Mouse (Mus musculus) heart, embryonic 12.5 days (tissue): ENCODE measurements around the gene Rapgef5. TPM values are rescaled to one million over a fixed set of nuclear protein-coding genes. Genes with fewer than 3 reads are reported as not detected.

ENCODE experiments used
- ATAC-seq: fragments of 200-750 bp; cut with Nextera tagmentation; 2 replicates; pipeline ENCODE4 v1.8.0; 2017; ENCODE audit warnings: moderate TSS enrichment, moderate library complexity; ENCODE audit not compliant: insufficient number of reproducible peaks, low FRiP score
- H3K27ac ChIP-seq: fragments of 300-500 bp; sonication (generic); 2 replicates; pipeline ENCODE4 v1.5.1; 2016; ENCODE audit warnings: mild to moderate bottlenecking, moderate library complexity; ENCODE audit not compliant: poor library complexity, severe bottlenecking
- H3K27me3 ChIP-seq: fragments of 300-500 bp; sonication (generic); replicated peaks from 2 replicates; pipeline ENCODE4 v1.6.1; 2016; ENCODE audit warnings: mild to moderate bottlenecking, moderate library complexity
- H3K36me3 ChIP-seq: fragments of 300-500 bp; sonication (generic); 2 replicates; pipeline ENCODE4 v1.6.1; 2016; ENCODE audit warnings: mild to moderate bottlenecking, moderate library complexity
- H3K4me1 ChIP-seq: fragments of 300-500 bp; sonication (generic); replicated peaks from 2 replicates; pipeline ENCODE4 v1.6.1; 2016; ENCODE audit warnings: mild to moderate bottlenecking
- H3K4me2 ChIP-seq: fragments of 300-500 bp; sonication (generic); 2 replicates; pipeline ENCODE4 v1.6.1; 2016; ENCODE audit warnings: mild to moderate bottlenecking, moderate library complexity
- H3K4me3 ChIP-seq: fragments of 300-500 bp; sonication (generic); 2 replicates; pipeline ENCODE4 v1.5.1; 2016; ENCODE audit warnings: mild to moderate bottlenecking
- H3K9ac ChIP-seq: fragments of 300-500 bp; sonication (generic); 2 replicates; pipeline ENCODE4 v1.6.1; 2016; ENCODE audit warnings: mild to moderate bottlenecking, moderate library complexity
- H3K9me3 ChIP-seq: fragments of 300-500 bp; sonication (generic); replicated peaks from 2 replicates; pipeline ENCODE4 v1.6.1; 2016; ENCODE audit warnings: mild to moderate bottlenecking, moderate library complexity
- WGBS: fragments of 180-500 bp; shearing (Covaris S2); methylation state at CpG from one replicate; pipeline ENCODE4 v1.1.7; 2016; 5-methylcytosine and 5-hydroxymethylcytosine counted together
- polyA plus RNA-seq: library from polyadenylated mRNA; unstranded; fragments of >200 nt; fragmentation: Nextera tagmentation; extraction: Ambion mirVana; gene quantifications from 2 replicates; pipeline ENCODE4 v1.2.1, GENCODE M21; 2016

Gene Rapgef5
- polyA plus RNA-seq, 1 experiment from 2014 or later = 22.7 TPM

DNA sequence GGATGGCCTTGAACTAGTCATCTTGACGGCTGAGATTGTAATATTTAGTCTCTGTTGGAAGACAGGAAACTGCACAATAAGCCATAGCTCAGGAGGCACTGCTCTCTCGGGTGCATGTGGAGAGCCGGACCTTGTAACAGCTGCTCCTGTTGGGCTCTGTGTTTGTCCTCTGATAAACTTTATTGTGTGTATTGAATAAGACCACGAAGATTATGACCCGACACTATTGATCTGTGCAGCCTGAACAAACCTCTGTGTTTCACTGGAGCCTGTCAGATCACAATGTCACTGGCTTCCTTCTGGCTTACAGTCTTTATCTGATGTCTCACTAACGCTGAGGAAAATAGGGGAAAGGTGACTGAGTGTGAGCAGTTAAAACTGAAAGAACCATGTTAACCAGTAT, 205.5 kb downstream of the Rapgef5 start:
- Histone ChIP-seq H3K4me1 (peaks cover 20% of the 10 kb centered on the region), H3K9me3 (no peaks in the 10 kb centered on the region), H3K4me2 (no peak overlapping the region), H3K27me3 (no peaks in the 10 kb centered on the region), H3K36me3 (peaks cover 9% of the 10 kb centered on the region; the same call in 1 of the 2 replicates), H3K9ac (0 out of 2 replicates have a peak overlapping the region, but pooled peaks have one; percentile 12), H3K27ac (no peak overlapping the region), H3K4me3 (no peak overlapping the region)
- WGBS = 41% methylated on average over 6 of the region's 6 CpGs
- ATAC-seq = peak; percentile 53; the same call in 1 of the 2 replicates

DNA sequence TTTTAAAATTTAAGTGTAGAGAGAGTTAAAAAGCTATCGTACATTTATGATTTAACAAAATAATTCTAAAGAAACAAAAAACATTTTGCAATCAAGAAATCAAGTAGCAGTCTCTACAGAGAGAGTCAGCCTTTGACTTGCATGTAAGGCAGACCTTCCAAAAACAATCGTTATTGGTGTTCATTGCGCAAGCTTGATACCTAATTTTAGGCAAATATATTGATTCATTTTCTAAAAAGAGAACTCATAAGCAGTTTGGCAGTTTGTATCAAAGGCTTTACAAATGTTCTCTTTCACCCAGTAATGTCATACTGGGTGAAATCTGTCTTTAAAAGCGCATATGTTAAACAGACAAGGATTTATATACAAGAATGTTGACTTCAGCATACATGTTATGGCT, 208.7 kb downstream of the Rapgef5 start:
- ATAC-seq = no peak
- WGBS = 87% methylated on average over 4 of the region's 4 CpGs
- no peaks in the 10 kb centered on the region for H3K27me3 ChIP-seq
- no peak overlapping the region for H3K9ac ChIP-seq
- H3K36me3 ChIP-seq = peaks cover 14% of the 10 kb centered on the region; the same call in 1 of the 2 replicates
- H3K4me2 ChIP-seq = no peak overlapping the region
- no peak overlapping the region for H3K27ac ChIP-seq
- H3K4me1 ChIP-seq = peaks cover 27% of the 10 kb centered on the region
- H3K4me3 ChIP-seq = no peak overlapping the region
- no peaks in the 10 kb centered on the region for H3K9me3 ChIP-seq

DNA sequence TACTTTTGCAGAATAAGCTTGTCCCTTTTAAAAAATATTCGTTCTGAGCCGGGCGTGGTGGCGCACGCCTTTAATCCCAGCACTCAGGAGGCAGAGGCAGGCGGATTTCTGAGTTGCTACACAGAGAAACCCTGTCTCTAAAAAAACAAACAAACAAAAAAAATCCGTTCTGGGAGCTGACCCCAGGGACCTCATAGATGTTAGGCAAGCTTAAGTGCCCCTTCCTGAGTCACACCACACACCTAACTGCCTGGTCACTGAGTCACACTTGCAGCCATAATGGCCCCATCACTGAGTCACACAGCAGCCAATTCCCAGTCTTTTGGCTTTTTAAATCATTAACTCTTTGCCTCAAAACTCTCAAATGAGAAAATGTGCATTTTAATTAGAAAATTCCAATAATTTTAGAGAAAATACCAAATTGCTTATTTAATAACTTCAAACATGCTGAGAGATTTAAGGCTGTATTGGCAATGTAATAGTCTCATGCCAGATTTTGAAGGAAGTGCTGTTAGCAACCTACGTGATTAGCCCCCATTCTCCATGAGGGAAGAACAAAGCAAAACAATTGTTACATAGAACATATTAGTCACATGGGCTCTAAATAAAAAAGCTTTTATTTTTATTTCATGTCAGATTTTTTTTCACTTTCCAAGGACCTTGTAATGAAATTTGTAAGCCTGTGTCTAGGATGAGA, 211.3 kb downstream of the Rapgef5 start:
- Histone ChIP-seq H3K27ac (no peak overlapping the region), H3K27me3 (no peaks in the 10 kb centered on the region), H3K36me3 (peaks cover 14% of the 10 kb centered on the region; the same call in 1 of the 2 replicates), H3K9ac (no peak overlapping the region), H3K9me3 (no peaks in the 10 kb centered on the region), H3K4me3 (no peak overlapping the region), H3K4me1 (peaks cover 14% of the 10 kb centered on the region), H3K4me2 (no peak overlapping the region)
- 81% methylated on average over 8 of the region's 8 CpGs for WGBS
- ATAC-seq = no peak

DNA sequence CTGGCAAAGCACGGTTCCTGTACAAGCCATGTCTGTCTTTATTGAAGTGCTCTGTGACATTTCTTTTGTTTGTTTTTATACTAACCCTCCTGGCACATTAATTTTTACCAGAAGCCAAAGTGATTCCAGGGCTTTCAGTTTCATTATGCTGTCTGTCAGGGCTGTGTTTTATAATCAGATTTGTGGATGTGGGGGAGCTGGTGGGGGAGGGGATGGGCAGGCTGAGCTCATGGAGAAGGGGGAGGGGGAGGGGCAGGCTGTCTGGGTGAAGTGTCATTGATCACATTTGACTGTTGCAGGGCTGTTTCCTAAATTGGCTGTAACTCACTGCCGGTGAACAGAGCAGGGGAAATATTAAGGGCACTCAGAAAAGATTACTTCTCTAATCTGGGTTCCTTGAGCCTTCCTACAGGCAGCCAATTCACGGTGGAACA, 211.9 kb downstream of the Rapgef5 start:
- WGBS = 27% methylated on average over 3 of the region's 3 CpGs
- Histone ChIP-seq H3K27me3 (no peaks in the 10 kb centered on the region), H3K4me1 (peaks cover 18% of the 10 kb centered on the region), H3K36me3 (peaks cover 14% of the 10 kb centered on the region; the same call in 1 of the 2 replicates), H3K9ac (no peak overlapping the region), H3K9me3 (no peaks in the 10 kb centered on the region), H3K4me2 (no peak overlapping the region), H3K27ac (peak overlapping the region; percentile 5; the same call in 1 of the 2 replicates), H3K4me3 (no peak overlapping the region)
- ATAC-seq = no peak

DNA sequence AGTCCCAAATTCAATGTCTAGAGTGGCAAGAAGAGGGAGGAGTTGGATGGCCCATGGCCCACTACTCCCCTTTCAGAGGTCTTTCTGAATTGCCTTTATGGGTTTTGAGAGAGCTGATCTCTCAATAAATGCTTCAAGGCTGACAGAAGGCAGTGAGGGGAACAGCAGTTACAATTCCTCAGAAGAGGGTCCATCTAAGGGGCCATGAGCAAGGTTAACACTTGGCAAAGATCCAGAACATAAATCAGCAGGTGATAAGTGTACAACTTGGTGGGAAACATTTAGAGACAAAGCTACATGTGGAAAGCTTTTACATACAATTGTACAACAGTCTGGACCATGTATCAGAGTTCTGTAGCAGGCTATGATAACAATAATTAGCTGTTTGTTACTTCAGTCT, 217.3 kb downstream of the Rapgef5 start:
- no peak for ATAC-seq
- Histone ChIP-seq H3K27ac (peak overlapping the region; percentile 51), H3K4me3 (no peak overlapping the region), H3K36me3 (0 out of 2 replicates have a peak, but pooled peaks cover 5% of the 10 kb centered on the region), H3K9me3 (no peaks in the 10 kb centered on the region), H3K9ac (no peak overlapping the region), H3K4me2 (no peak overlapping the region), H3K27me3 (no peaks in the 10 kb centered on the region), H3K4me1 (peaks cover 39% of the 10 kb centered on the region)

DNA sequence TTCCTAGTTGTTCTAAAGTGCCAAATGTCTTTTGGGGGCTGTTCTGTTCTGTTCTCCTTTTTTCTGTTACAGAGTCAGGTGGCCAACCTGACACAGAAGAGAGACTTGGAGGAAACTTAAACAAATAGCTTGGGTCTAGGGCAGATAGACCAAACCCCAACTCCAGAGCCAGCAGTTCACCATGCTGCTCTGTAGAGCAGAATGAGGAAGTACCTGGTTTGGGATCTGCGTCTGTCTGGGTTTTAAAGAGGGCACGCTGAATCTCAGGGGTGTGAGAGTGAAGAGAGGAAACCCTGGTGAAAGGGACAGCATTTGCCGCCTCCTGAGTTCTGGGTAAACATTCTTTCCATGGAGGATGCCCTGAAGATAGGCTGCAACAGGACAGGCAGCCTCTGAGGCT, 219.9 kb downstream of the Rapgef5 start:
- Histone ChIP-seq H3K9ac (no peak overlapping the region), H3K4me2 (no peak overlapping the region), H3K9me3 (no peaks in the 10 kb centered on the region), H3K27ac (0 out of 2 replicates have a peak overlapping the region, but pooled peaks have one; percentile 20), H3K36me3 (no peaks in the 10 kb centered on the region), H3K27me3 (no peaks in the 10 kb centered on the region), H3K4me1 (peaks cover 49% of the 10 kb centered on the region), H3K4me3 (no peak overlapping the region)
- 63% methylated on average over 3 of the region's 3 CpGs for WGBS
- no peak for ATAC-seq

DNA sequence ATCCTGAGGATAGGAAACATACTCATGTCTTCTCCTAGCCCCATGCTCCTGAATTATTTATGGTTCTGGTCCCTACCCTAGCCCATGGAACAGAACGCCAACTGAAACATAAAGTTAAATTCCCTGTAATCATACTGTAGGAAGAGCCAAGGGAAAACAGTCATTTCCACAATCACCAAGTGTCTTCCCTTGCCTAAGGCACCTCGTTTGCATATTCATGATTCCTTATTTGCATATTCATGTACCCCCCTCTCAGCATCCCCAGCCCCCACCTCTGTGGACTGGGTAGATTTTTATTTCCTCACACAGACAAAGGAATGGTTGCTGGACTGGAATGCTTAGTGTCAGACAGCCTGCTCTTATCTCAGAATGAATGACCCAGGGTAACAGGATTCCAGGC, 220.6 kb downstream of the Rapgef5 start:
- no peaks in the 10 kb centered on the region for H3K9me3 ChIP-seq
- H3K4me2 ChIP-seq = no peak overlapping the region
- H3K4me1 ChIP-seq = peaks cover 51% of the 10 kb centered on the region
- peak; percentile 63 for ATAC-seq
- WGBS = 46% methylated on average over 2 of the region's 2 CpGs
- 0 out of 2 replicates have a peak overlapping the region, but pooled peaks have one; percentile 23 for H3K27ac ChIP-seq
- H3K9ac ChIP-seq = no peak overlapping the region
- H3K27me3 ChIP-seq = no peaks in the 10 kb centered on the region
- H3K36me3 ChIP-seq = no peaks in the 10 kb centered on the region
- H3K4me3 ChIP-seq = no peak overlapping the region

DNA sequence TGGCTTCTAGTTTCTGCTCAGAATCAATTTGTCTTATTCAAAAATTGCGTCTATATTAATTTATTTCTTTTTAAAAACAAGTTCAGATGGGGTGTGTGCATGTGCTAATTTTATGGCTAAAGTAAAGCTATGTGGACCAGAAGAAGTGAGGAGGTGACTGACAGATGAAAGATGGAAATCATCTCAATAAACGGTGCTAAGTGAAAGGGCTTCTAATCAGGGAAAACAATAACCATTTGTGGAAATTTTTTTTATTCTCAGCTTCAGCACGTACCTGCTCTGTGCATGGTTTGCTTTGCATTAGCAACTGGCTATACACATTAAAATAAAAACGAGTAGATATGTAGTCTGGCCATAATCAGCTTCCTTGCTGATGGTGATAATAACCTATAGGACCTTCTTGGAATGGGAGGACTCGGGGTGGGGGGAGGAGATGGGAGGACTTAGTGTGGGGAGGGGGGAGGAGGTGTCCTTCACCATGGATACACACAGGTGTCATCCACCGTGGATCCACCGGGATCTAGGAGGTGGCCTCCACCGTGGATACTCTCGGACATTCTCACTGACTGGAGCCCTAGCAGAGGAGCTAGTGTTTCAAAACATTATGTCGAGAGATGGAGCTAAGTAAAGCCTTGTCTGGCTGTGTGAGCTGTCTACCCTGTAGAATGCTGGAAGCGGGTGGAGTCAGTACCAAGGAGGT, 221.2 kb downstream of the Rapgef5 start:
- Histone ChIP-seq H3K9ac (no peak overlapping the region), H3K4me2 (no peak overlapping the region), H3K27me3 (no peaks in the 10 kb centered on the region), H3K4me1 (peaks cover 54% of the 10 kb centered on the region), H3K4me3 (no peak overlapping the region), H3K9me3 (no peaks in the 10 kb centered on the region), H3K36me3 (no peaks in the 10 kb centered on the region), H3K27ac (peak overlapping the region; percentile 34; the same call in 1 of the 2 replicates)
- ATAC-seq = 0 out of 2 replicates have a peak, but pooled peaks have one; percentile 31
- 49% methylated on average over 11 of the region's 11 CpGs for WGBS

DNA sequence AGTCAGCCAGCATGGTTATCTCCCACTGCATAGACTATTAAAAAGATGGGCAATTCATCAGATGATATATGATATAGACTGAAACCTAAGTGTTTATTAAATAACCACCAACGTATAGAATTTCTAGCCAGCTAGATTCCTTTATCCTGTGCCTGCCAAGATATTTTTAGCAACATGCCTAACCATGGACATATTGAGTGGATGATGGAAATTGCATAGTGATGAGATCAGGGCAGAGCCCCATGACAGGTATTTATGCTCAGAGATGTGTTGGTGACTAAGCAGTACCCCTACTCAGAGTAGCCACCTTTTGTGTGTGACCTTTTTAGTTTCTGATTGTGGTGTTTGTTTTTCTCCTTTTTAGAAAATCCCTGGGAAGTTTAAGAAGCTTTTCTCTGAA, 226.2 kb downstream of the Rapgef5 start:
- Histone ChIP-seq H3K4me2 (no peak overlapping the region), H3K9me3 (no peaks in the 10 kb centered on the region), H3K36me3 (peaks cover 5% of the 10 kb centered on the region; the same call in 1 of the 2 replicates), H3K9ac (no peak overlapping the region), H3K4me1 (peaks cover 47% of the 10 kb centered on the region), H3K27ac (peak overlapping the region; percentile 59; the same call in 1 of the 2 replicates), H3K4me3 (no peak overlapping the region), H3K27me3 (no peaks in the 10 kb centered on the region)
- no peak for ATAC-seq
- WGBS = 18% methylated on average over 1 of the region's 1 CpGs

DNA sequence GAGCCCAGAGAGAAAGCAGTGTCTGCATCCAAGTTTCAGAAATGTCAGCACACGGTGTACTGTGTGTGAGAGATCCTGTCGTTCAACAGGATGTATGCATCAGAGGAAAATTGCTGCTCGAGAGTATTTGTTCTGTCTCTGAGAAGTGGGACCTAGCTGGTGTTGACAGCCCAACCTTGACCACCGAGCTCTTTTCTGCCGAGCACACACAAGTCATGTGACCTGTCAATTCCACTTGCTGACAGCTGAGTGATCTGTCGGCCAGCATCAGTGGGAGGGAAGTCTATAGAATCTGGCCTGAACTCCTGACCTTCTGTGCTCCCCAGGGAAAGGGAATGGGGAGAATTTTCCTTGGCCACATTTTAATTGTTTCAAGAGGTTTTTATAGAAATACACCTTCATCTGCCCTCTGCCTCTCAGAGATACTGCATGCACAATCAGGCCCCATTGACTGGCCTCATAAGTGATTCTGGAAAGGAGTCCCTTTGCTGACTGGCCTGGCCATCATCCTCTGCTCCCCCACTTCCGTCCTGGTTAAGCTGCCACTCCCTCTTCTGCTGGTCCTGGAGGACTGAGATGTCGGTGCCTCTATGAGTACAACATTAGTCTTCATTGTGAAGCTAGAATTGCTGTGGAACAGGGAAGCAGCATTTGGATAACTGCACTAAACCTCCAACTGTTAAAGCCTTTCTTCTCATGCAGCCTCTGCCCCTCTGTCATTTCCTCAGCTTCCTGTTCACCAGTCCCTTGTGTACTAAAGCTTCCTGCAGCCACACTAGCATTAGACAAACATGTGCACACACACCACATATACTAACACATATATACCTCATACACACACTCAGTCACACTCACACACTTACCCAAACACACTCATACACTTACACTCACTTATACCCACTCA, 228.6 kb downstream of the Rapgef5 start:
- H3K4me3 ChIP-seq = no peak overlapping the region
- H3K4me1 ChIP-seq = peaks cover 46% of the 10 kb centered on the region
- no peaks in the 10 kb centered on the region for H3K27me3 ChIP-seq
- no peak overlapping the region for H3K4me2 ChIP-seq
- WGBS = 8% methylated on average over 8 of the region's 8 CpGs
- H3K9ac ChIP-seq = no peak overlapping the region
- no peaks in the 10 kb centered on the region for H3K9me3 ChIP-seq
- H3K36me3 ChIP-seq = peaks cover 17% of the 10 kb centered on the region
- peak overlapping the region; percentile 84 for H3K27ac ChIP-seq
- ATAC-seq = peak; percentile 78
